Mouse (Mus musculus) ES-E14 (cell line): ENCODE results near the gene Arid5b.

Source experiments
- HCFC1 ChIP-seq: IDR thresholded peaks from 2 replicates; pipeline ENCODE4 v1.6.1; 2012; ENCODE audit warnings: low read length, inconsistent platforms, borderline replicate concordance; ENCODE audit not compliant: insufficient read depth
- MAFK ChIP-seq: IDR thresholded peaks from 2 replicates; pipeline ENCODE4 v1.6.1; 2014; ENCODE audit warnings: mild to moderate bottlenecking, low read depth, low read length, inconsistent platforms; ENCODE audit not compliant: insufficient read depth
- ZC3H11A ChIP-seq: IDR thresholded peaks from 2 replicates; pipeline ENCODE4 v1.6.1; 2012; ENCODE audit warnings: low read depth, mild to moderate bottlenecking, inconsistent platforms, low read length, borderline replicate concordance
- ZNF384 ChIP-seq: IDR thresholded peaks from 2 replicates; pipeline ENCODE4 v1.6.1; 2012; ENCODE audit warnings: low read depth, low read length, inconsistent platforms

DNA sequence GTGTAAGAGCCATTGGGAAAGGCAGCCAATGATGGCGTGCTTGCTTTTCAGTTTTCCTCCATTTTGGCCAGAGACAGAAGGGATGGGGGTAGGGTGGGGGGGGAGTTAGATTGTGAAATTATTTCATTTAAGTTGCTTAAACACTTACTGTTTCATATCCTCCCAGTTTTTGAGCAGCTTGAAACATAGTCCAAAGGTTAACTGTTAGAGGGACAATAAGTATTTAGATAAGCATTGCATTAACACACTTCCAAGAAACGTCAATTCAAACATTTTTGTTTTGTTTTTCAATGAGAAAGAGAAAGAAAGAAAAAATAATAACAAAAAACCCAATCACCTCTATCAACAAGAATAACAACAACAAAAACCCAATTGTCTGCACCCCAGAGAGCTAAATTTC lies 152.0 kb downstream of the Arid5b start:
- TF ChIP-seq ZC3H11A (no peak), ZNF384 (no peak), MAFK (no peak), HCFC1 (no peak)
